Mouse (Mus musculus): ENCODE measurements around the gene Gba. TPM values are rescaled to one million over a fixed set of nuclear protein-coding genes. Genes with fewer than 3 reads are reported as not detected.

The Gba gene
- polyA plus RNA-seq, 1 experiment from 2014 or later: 30.7 TPM

DNA sequence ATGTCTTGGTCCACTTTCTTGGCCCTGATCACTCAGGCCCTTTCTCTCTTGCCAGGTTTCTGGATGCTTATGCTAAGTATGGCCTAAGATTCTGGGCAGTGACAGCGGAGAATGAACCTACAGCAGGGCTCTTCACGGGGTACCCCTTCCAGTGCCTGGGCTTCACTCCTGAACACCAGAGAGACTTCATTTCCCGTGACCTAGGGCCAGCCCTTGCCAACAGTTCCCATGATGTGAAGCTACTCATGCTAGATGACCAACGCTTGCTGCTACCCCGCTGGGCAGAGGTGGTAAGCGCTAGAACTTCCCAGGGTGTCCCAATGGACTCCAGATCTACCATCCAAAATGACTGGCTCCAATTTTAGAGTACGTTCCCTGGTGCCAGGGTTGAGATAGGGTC lies 3.4 kb downstream of the Gba start:
- peaks cover 34% of the 10 kb centered on the region for H3K36me3 ChIP-seq (ENCODE audit: control insufficient read depth, insufficient read depth, low read length)
- DNase-seq (ENCODE audit: low spot score) (no peak), ATAC-seq (ENCODE audit: insufficient number of reproducible peaks, low FRiP score, low TSS enrichment, low read depth) (no peak)
- H3K4me1 ChIP-seq (ENCODE audit: control insufficient read depth, insufficient read depth, low read length): 0 out of 2 replicates have a peak, but pooled peaks cover 4% of the 10 kb centered on the region
- no peak overlapping the region for H3K9ac ChIP-seq (ENCODE audit: low read length)
- WGBS: 92% methylated on average over 7 of the region's 7 CpGs
- H3K27ac ChIP-seq (replicated peaks; ENCODE audit: low read depth, low read length): no peak overlapping the region
- H3K27me3 ChIP-seq (ENCODE audit: control insufficient read depth, insufficient read depth, low read length): no peaks in the 10 kb centered on the region
- H3K4me2 ChIP-seq (ENCODE audit: low read depth, severe bottlenecking): no peak overlapping the region
- no peak overlapping the region for H3K4me3 ChIP-seq (ENCODE audit: low read depth, low read length)
- no peaks in the 10 kb centered on the region for H3K9me3 ChIP-seq (ENCODE audit: control insufficient read depth, low read length)

- ATAC-seq (ENCODE audit: insufficient number of reproducible peaks, low FRiP score, low TSS enrichment, low read depth) (no peak), DNase-seq (ENCODE audit: low spot score) (no peak)
- Histone ChIP-seq H3K27ac (replicated peaks; ENCODE audit: low read depth, low read length) (no peak overlapping the region), H3K9ac (ENCODE audit: low read length) (no peak overlapping the region), H3K36me3 (ENCODE audit: control insufficient read depth, insufficient read depth, low read length) (peaks cover 34% of the 10 kb centered on the region), H3K4me2 (ENCODE audit: low read depth, severe bottlenecking) (no peak overlapping the region), H3K4me3 (ENCODE audit: low read depth, low read length) (no peak overlapping the region), H3K9me3 (ENCODE audit: control insufficient read depth, low read length) (no peaks in the 10 kb centered on the region), H3K4me1 (ENCODE audit: control insufficient read depth, insufficient read depth, low read length) (0 out of 2 replicates have a peak, but pooled peaks cover 4% of the 10 kb centered on the region), H3K27me3 (ENCODE audit: control insufficient read depth, insufficient read depth, low read length) (no peaks in the 10 kb centered on the region)
- 88% methylated on average over 2 of the region's 2 CpGs for WGBS
These were observed 4.0 kb downstream of the Gba start for GRCm38 (mm10) chr3:89206695-89207094.

- Histone ChIP-seq H3K4me1 (ENCODE audit: control insufficient read depth, insufficient read depth, low read length) (0 out of 2 replicates have a peak, but pooled peaks cover 3% of the 10 kb centered on the region), H3K27ac (replicated peaks; ENCODE audit: low read depth, low read length) (no peak overlapping the region), H3K27me3 (ENCODE audit: control insufficient read depth, insufficient read depth, low read length) (no peaks in the 10 kb centered on the region), H3K4me2 (ENCODE audit: low read depth, severe bottlenecking) (no peak overlapping the region), H3K4me3 (ENCODE audit: low read depth, low read length) (no peak overlapping the region), H3K36me3 (ENCODE audit: control insufficient read depth, insufficient read depth, low read length) (peaks cover 34% of the 10 kb centered on the region), H3K9me3 (ENCODE audit: control insufficient read depth, low read length) (no peaks in the 10 kb centered on the region), H3K9ac (ENCODE audit: low read length) (no peak overlapping the region)
- DNase-seq (ENCODE audit: low spot score) (no peak), ATAC-seq (ENCODE audit: insufficient number of reproducible peaks, low FRiP score, low TSS enrichment, low read depth) (no peak)
- WGBS: 84% methylated on average over 13 of the region's 13 CpGs
These were observed 5.4 kb downstream of the Gba start for GRCm38 (mm10) chr3:89208075-89208657.

- H3K36me3 ChIP-seq (ENCODE audit: control insufficient read depth, insufficient read depth, low read length): peaks cover 34% of the 10 kb centered on the region
These were observed 6.0 kb downstream of the Gba start for GRCm38 (mm10) chr3:89208736-89209135.

GRCm38 (mm10) chr3:89209731-89210130 lies 7.0 kb downstream of the Gba start:
- no peak overlapping the region for H3K4me3 ChIP-seq (ENCODE audit: low read depth, low read length)
- no peak overlapping the region for H3K9ac ChIP-seq (ENCODE audit: low read length)
- no peak overlapping the region for H3K4me2 ChIP-seq (ENCODE audit: low read depth, severe bottlenecking)
- H3K9me3 ChIP-seq (ENCODE audit: control insufficient read depth, low read length): no peaks in the 10 kb centered on the region
- H3K27ac ChIP-seq (replicated peaks; ENCODE audit: low read depth, low read length): no peak overlapping the region
- 91% methylated on average over 7 of the region's 7 CpGs for WGBS
- ATAC-seq (ENCODE audit: insufficient number of reproducible peaks, low FRiP score, low TSS enrichment, low read depth): no peak
- no peaks in the 10 kb centered on the region for H3K27me3 ChIP-seq (ENCODE audit: control insufficient read depth, insufficient read depth, low read length)
- peaks cover 34% of the 10 kb centered on the region for H3K36me3 ChIP-seq (ENCODE audit: control insufficient read depth, insufficient read depth, low read length)
- no peaks in the 10 kb centered on the region for H3K4me1 ChIP-seq (ENCODE audit: control insufficient read depth, insufficient read depth, low read length)
- no peak for DNase-seq (ENCODE audit: low spot score)

More at GRCm38 (mm10) chr3:89208736-89209135, 6.0 kb downstream of the Gba start:
- H3K27me3 ChIP-seq (ENCODE audit: control insufficient read depth, insufficient read depth, low read length): no peaks in the 10 kb centered on the region
- 91% methylated on average over 6 of the region's 6 CpGs for WGBS
- no peak for ATAC-seq (ENCODE audit: insufficient number of reproducible peaks, low FRiP score, low TSS enrichment, low read depth)
- H3K4me3 ChIP-seq (ENCODE audit: low read depth, low read length): no peak overlapping the region
- no peaks in the 10 kb centered on the region for H3K9me3 ChIP-seq (ENCODE audit: control insufficient read depth, low read length)
- H3K4me1 ChIP-seq (ENCODE audit: control insufficient read depth, insufficient read depth, low read length): no peaks in the 10 kb centered on the region
- H3K27ac ChIP-seq (replicated peaks; ENCODE audit: low read depth, low read length): no peak overlapping the region
- no peak overlapping the region for H3K4me2 ChIP-seq (ENCODE audit: low read depth, severe bottlenecking)
- no peak for DNase-seq (ENCODE audit: low spot score)
- no peak overlapping the region for H3K9ac ChIP-seq (ENCODE audit: low read length)

DNA sequence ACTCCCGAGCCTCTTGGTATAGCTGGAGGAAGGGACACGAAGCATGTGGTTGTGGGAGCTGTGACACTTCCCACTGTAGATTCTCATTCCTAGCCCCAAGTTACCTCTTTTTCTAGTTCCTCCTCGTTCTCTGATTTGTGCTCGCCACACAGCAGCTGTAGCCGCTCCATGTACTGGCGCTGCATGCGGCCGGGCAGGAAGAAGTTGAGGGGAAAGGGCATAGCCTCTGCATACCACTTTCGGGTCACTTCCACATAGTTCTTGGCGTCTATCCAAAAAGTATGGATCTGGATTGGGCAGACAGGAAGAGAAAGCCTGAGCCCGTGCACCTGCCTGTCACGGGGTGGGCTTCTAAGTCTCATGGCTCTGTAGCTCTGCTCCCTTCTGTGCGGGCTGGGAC lies 7.4 kb downstream of the Gba start:
- Histone ChIP-seq H3K4me3 (ENCODE audit: low read depth, low read length) (no peak overlapping the region), H3K36me3 (ENCODE audit: control insufficient read depth, insufficient read depth, low read length) (peaks cover 34% of the 10 kb centered on the region), H3K4me1 (ENCODE audit: control insufficient read depth, insufficient read depth, low read length) (peaks cover under 1% of the 10 kb centered on the region), H3K27me3 (ENCODE audit: control insufficient read depth, insufficient read depth, low read length) (no peaks in the 10 kb centered on the region), H3K27ac (replicated peaks; ENCODE audit: low read depth, low read length) (no peak overlapping the region), H3K9me3 (ENCODE audit: control insufficient read depth, low read length) (no peaks in the 10 kb centered on the region), H3K9ac (ENCODE audit: low read length) (no peak overlapping the region), H3K4me2 (ENCODE audit: low read depth, severe bottlenecking) (no peak overlapping the region)
- DNase-seq (ENCODE audit: low spot score) (no peak), ATAC-seq (ENCODE audit: insufficient number of reproducible peaks, low FRiP score, low TSS enrichment, low read depth) (no peak)
- 90% methylated on average over 13 of the region's 13 CpGs for WGBS

DNA sequence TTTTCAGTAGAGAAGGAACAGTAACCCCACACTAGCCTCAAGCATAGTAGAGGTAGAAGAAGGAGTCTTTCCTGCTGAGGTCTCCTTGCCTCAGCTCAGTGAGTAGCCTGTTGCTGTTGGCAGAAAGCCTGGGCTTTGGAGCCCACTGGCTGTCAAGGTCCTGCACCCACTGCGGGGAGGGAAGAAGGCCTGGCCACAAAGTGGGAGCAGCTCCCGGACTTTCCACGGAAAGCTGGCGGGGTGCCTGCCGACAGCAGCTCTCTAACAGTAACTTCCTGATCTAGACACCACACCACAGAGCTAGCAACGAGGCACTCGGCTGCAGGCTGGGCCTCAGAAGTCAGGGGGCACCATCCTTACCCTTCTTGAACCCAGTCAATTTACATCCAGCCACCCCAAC lies 8.0 kb downstream of the Gba start:
- WGBS: 83% methylated on average over 7 of the region's 7 CpGs
- Histone ChIP-seq H3K4me1 (ENCODE audit: control insufficient read depth, insufficient read depth, low read length) (peaks cover 7% of the 10 kb centered on the region), H3K4me2 (ENCODE audit: low read depth, severe bottlenecking) (no peak overlapping the region), H3K9me3 (ENCODE audit: control insufficient read depth, low read length) (no peaks in the 10 kb centered on the region), H3K27me3 (ENCODE audit: control insufficient read depth, insufficient read depth, low read length) (no peaks in the 10 kb centered on the region), H3K36me3 (ENCODE audit: control insufficient read depth, insufficient read depth, low read length) (peaks cover 33% of the 10 kb centered on the region), H3K4me3 (ENCODE audit: low read depth, low read length) (no peak overlapping the region), H3K9ac (ENCODE audit: low read length) (no peak overlapping the region), H3K27ac (replicated peaks; ENCODE audit: low read depth, low read length) (no peak overlapping the region)
- ATAC-seq (ENCODE audit: insufficient number of reproducible peaks, low FRiP score, low TSS enrichment, low read depth) (no peak), DNase-seq (ENCODE audit: low spot score) (no peak)

DNA sequence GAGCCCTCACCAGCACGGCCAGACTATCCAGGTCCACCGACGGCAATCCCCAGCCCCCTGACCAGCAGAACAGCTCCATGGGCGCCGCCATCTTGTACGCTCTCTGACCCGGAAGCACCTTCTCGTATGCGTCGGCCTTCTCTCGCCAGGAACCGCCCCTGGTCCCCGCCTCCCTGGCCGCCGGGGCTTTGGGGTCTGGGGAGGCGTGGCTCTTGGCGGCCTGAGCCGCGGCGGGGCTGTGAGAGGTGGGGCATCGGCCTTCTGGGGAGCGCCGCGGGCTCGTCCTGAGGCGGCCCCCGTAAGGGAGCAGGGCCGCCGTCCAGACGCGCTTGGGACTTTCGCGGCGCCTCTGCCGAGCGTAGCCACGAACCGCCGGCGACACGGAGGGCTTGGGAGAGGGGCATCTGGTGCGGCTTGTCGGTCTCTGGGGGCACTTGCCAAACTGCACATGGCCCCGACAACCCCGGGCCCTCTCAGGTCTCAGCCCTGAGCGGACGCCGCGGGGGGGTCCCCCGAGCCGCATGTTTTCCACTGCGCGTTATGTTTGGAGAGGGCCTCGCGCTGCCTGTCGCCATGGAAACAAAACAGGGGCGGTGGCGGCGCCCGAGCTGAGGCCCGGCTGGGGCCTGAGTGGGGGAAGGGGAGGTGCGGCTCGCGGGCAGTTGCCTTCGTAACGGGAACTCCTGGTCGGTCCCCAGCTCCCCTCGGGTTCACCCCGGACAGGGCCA lies 11.2 kb downstream of the Gba start:
- peak overlapping the region; percentile 75 for H3K4me2 ChIP-seq (ENCODE audit: low read depth, severe bottlenecking)
- no peaks in the 10 kb centered on the region for H3K9me3 ChIP-seq (ENCODE audit: control insufficient read depth, low read length)
- H3K27ac ChIP-seq (replicated peaks; ENCODE audit: low read depth, low read length): peak overlapping the region; percentile 98
- H3K4me1 ChIP-seq (ENCODE audit: control insufficient read depth, insufficient read depth, low read length): peaks cover 7% of the 10 kb centered on the region
- H3K36me3 ChIP-seq (ENCODE audit: control insufficient read depth, insufficient read depth, low read length): peaks cover 12% of the 10 kb centered on the region
- H3K4me3 ChIP-seq (ENCODE audit: low read depth, low read length): peak overlapping the region; percentile 73
- peak overlapping the region; percentile 76 for H3K9ac ChIP-seq (ENCODE audit: low read length)
- peak; percentile 91 for ATAC-seq (ENCODE audit: insufficient number of reproducible peaks, low FRiP score, low TSS enrichment, low read depth)
- DNase-seq (ENCODE audit: low spot score): peak; percentile 96
- WGBS: under 1% methylated on average over 69 of the region's 69 CpGs
- H3K27me3 ChIP-seq (ENCODE audit: control insufficient read depth, insufficient read depth, low read length): no peaks in the 10 kb centered on the region
